ENCODE assay signal across 8 mouse cellular contexts in the genomic region with DNA sequence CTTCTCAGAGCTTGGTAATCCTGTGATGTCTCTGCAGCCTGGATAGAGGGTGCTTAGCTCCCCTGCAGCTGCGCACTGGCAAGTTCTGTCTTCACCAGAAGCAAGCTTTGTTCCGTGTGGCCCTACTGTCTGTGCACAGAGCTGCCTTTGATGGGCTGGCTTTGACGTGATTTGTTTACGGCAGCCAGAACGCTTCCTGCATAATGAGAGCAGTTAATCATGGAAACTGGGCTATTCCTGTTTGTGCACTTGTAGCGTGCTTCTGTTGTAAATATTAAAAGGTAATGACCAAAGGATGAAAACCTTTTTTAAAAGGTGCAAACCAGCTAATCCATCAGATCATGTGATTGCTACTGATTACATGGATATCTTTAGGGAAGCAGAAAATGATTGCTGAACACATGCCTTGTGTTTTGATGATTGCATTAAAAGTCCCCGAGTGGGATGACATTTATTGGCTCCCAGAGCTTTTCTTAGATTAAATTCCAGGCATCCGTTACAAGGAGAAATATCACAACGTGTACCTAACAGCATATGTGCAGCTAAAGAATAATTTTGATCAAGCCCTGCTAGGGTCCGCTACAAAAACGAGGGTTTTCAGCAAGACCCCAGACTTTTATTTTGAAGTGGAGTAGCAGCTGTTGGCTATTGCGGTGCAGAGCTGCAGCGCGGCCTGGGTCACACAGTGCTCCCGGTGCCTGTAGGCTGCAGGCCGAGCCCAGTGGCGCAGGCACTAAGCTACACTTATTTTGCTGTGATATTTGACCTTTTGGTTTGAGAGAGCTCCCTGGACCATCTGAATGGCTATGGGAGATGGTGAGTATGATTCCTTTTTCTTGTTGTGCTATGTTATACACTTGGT. TPM values are rescaled to one million over a fixed set of nuclear protein-coding genes. Genes with fewer than 3 reads are reported as not detected.
DNase-seq lines count a peak whose midpoint lies in the region; ATAC-seq lines count a peak whose summit lies in the region.

No protein-coding gene starts in this region.

- H3K27me3 ChIP-seq in intestine, embryonic 16.5 days (replicated peaks; ENCODE audit: control insufficient read depth, insufficient read depth, low read length) = no peaks in the 10 kb centered on the region
- H3K27me3 ChIP-seq in megakaryocyte, embryonic 14.5 days (replicated peaks) = no peaks in the 10 kb centered on the region

- WGBS in intestine, embryonic 16.5 days = 3% methylated on average over 17 of the region's 17 CpGs

- H3K27ac ChIP-seq in intestine, embryonic 16.5 days (ENCODE audit: low read length) = peak overlapping the region; percentile 82

- H3K4me1 ChIP-seq in intestine, embryonic 16.5 days (ENCODE audit: control insufficient read depth, insufficient read depth, low read length) = peaks cover 14% of the 10 kb centered on the region
- H3K4me1 ChIP-seq in megakaryocyte, embryonic 14.5 days = peaks cover 29% of the 10 kb centered on the region

- H3K4me3 ChIP-seq in intestine, embryonic 16.5 days (ENCODE audit: low read length) = peak overlapping the region; percentile 51
- H3K4me3 ChIP-seq in megakaryocyte, embryonic 14.5 days (replicated peaks) = peak overlapping the region; percentile 81

- peak overlapping the region; percentile 54 for H3K4me2 ChIP-seq in intestine, embryonic 16.5 days (ENCODE audit: low read depth, low read length)

- intact Hi-C loops in left cerebral cortex, postnatal 14 days (cut with DNase I) = loop anchor here (5.0 kb wide), 1 partner anchor 51 kb away; a partner anchor contains a TSS

- peak overlapping the region; percentile 57 for H3K9ac ChIP-seq in intestine, embryonic 16.5 days (ENCODE audit: low read depth, low read length)

- ATAC-seq in granulocyte monocyte progenitor cell, adult 5-6 weeks (replicated peaks; ENCODE audit: poor library complexity, severe bottlenecking) = peak; percentile 92
- ATAC-seq in intestine, embryonic 16.5 days = peak; percentile 94
- no peak for ATAC-seq in inflammation-experienced regulatory T-cells, adult 6 months

- no peaks in the 10 kb centered on the region for H3K36me3 ChIP-seq in intestine, embryonic 16.5 days (ENCODE audit: control insufficient read depth, insufficient read depth, low read length)
- peaks cover 13% of the 10 kb centered on the region for H3K36me3 ChIP-seq in megakaryocyte, embryonic 14.5 days (replicated peaks; ENCODE audit: low read length)

- H3K9me3 ChIP-seq in intestine, embryonic 16.5 days (ENCODE audit: control insufficient read depth, low read length) = no peaks in the 10 kb centered on the region
- no peaks in the 10 kb centered on the region for H3K9me3 ChIP-seq in megakaryocyte, embryonic 14.5 days

- peak; percentile 73 for DNase-seq in adrenal gland, postnatal 25 days
- peak; percentile 75 for DNase-seq in embryo, embryonic 9.5 days (ENCODE audit: extremely low spot score)
- peak; percentile 79 to 90 for DNase-seq in left cerebral cortex, postnatal 14 days (ENCODE audit: low spot score in 2 of 2)
- DNase-seq in right cerebral cortex, adult 18-20 months = peak; percentile 87

RNA-seq across cellular contexts. Expression of a gene that starts 51.6 kb away (rescaled TPM):
- total RNA-seq in adrenal gland, postnatal 25 days (2021) = 123 and 133 TPM in 2 replicates
- 43.2 and 44.7 TPM in 2 replicates for total RNA-seq in granulocyte monocyte progenitor cell, adult 5-6 weeks (2014; fragmentation: Nextera tagmentation)
- total RNA-seq in granulocyte monocyte progenitor cell, adult 5-6 weeks (2017) = 36.9 and 42.2 TPM in 2 replicates
- polyA plus RNA-seq in intestine, embryonic 16.5 days (2015; fragmentation: Nextera tagmentation; extraction: Ambion mirVana) = 13.4 and 15.0 TPM in 2 replicates
- 100 to 1,000 TPM; 297 to 298 TPM for total RNA-seq in left cerebral cortex, postnatal 14 days (2021)
- polyA plus RNA-seq in megakaryocyte, embryonic 14.5 days (2012; ENCODE audit: insufficient read depth, low replicate concordance) = 1.4 TPM in 2 replicates
- 10 to 100 TPM in 2 of 3 experiments, 1 to 10 TPM in 1; 9.5 to 11.3 (median 10.7) TPM for polyA plus RNA-seq in inflammation-experienced regulatory T-cells, adult 6 months (2017; shearing (Covaris generic))
